Mouse (Mus musculus) E14TG2a.4 (cell line): ENCODE results near the gene Atg2b.

Source experiments
- CTCF ChIP-seq: conservative IDR thresholded peaks from 2 replicates; pipeline ENCODE4 v1.5.1; 2014; ENCODE audit warnings: low read length
- NANOG ChIP-seq: IDR thresholded peaks from 2 replicates; pipeline ENCODE4 v1.6.1; 2014; ENCODE audit warnings: borderline replicate concordance, low read length, mixed read lengths

DNA sequence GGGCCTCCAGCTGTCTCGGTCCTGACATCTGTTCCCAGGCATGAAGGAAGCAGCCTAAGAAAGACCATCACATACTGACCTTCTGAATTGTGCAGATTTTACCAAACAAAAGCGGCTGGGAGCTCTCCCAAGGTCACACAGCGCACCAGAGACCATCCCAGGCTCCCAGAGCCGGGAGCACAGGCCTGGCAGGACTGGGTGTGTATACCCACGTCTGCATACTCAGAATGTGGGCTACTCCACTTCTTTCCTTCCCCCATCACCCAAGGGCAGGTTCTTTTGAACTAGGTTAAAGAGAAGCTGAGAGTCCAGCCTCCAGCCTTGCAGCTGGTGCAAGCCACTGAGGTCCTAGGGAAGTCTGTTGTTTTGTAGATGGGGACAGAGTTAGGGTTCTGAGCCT is 85.9 kb downstream of the Atg2b start:
- TF ChIP-seq CTCF (no peak), NANOG (no peak)
